Mouse (Mus musculus) midbrain, embryonic 10.5 days (tissue): ENCODE measurements at regions not wholly inside any gene's neighbourhood (a gene's known extent, or its start where the extent isn't known, plus 50 kb on each side); places are given as distances from the start of the nearest gene placed in this dataset.
A peak's percentile ranks its signal among the peaks of the same experiment; 100 is the strongest.

ENCODE experiments used
- DNase-seq: peaks from one replicate; pipeline ENCODE4 v3.0.0-alpha.2; 2017; ENCODE audit warnings: low spot score
- H3K27ac ChIP-seq: fragments of 300-500 bp; sonication (generic); replicated peaks from 2 replicates; pipeline ENCODE4 v1.5.1; 2016; ENCODE audit warnings: mild to moderate bottlenecking
- H3K27me3 ChIP-seq: fragments of 300-500 bp; sonication (generic); 2 replicates; pipeline ENCODE4 v1.6.1; 2016; ENCODE audit warnings: low read depth, mild to moderate bottlenecking; ENCODE audit not compliant: poor library complexity, severe bottlenecking
- H3K36me3 ChIP-seq: fragments of 300-500 bp; sonication (generic); 2 replicates; pipeline ENCODE4 v1.6.1; 2016; ENCODE audit warnings: mild to moderate bottlenecking, moderate library complexity
- H3K4me1 ChIP-seq: fragments of 300-500 bp; sonication (generic); 2 replicates; pipeline ENCODE4 v1.6.1; 2016
- H3K4me3 ChIP-seq: fragments of 300-500 bp; sonication (generic); 2 replicates; pipeline ENCODE4 v1.5.1; 2016; ENCODE audit warnings: mild to moderate bottlenecking, moderate library complexity
- H3K9me3 ChIP-seq: fragments of 300-500 bp; sonication (generic); replicated peaks from 2 replicates; pipeline ENCODE4 v1.6.1; 2016; ENCODE audit warnings: mild to moderate bottlenecking
- WGBS: fragments of 180-500 bp; shearing (Covaris S2); methylation state at CpG from one replicate; pipeline ENCODE4 v1.1.7; 2016; 5-methylcytosine and 5-hydroxymethylcytosine counted together

DNA sequence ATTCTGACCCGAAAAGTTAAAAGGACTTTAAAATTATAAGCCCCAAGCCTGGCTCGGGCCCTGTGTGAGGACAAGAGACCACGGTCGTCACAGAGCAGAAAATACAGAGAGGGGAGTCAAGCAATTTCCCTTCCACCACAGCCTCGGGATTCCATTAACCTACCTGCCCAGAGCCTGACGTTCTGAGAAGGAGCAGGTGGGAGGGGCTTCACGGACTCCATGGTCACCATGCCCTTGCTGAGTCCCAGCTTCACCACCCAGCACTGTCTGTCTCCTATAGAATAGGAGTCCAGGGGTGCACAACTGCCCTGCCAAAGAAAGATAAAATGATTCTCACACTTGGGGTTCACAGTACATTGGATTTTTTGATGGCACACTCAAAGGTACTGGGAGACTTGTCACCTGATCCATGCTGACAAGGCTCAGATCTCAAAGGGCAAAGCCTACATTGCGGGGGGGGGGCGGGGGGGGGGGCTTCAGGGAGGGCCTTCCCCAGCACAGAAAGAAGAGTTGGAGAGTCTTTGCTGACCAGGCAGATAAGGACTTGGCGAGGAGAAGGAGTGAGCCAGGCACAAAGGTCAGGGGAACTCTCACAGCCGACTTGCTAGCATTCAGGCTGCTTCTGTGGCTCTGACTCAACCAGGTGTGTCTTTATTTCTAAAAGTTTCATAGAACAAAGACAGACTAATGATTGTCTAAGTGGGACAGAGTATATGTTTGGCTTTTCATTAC, 166.1 kb downstream of the Ptpru start:
- no peaks in the 10 kb centered on the region for H3K36me3 ChIP-seq
- no peaks in the 10 kb centered on the region for H3K4me1 ChIP-seq
- WGBS, result 67% methylated on average over 11 of the region's 11 CpGs
- no peak overlapping the region for H3K27ac ChIP-seq
- no peaks in the 10 kb centered on the region for H3K27me3 ChIP-seq
- no peak for DNase-seq
- H3K4me3 ChIP-seq, result no peak overlapping the region
- no peaks in the 10 kb centered on the region for H3K9me3 ChIP-seq

- H3K27ac ChIP-seq, result no peak overlapping the region
- no peaks in the 10 kb centered on the region for H3K36me3 ChIP-seq
- H3K27me3 ChIP-seq, result no peaks in the 10 kb centered on the region
- no peaks in the 10 kb centered on the region for H3K9me3 ChIP-seq
- WGBS, result 85% methylated on average over 7 of the region's 7 CpGs
- DNase-seq, result no peak
- H3K4me3 ChIP-seq, result no peak overlapping the region
- no peaks in the 10 kb centered on the region for H3K4me1 ChIP-seq
Measured at GRCm38 (mm10) chr4:131677966-131678365, 160.1 kb downstream of the Ptpru start.

DNA sequence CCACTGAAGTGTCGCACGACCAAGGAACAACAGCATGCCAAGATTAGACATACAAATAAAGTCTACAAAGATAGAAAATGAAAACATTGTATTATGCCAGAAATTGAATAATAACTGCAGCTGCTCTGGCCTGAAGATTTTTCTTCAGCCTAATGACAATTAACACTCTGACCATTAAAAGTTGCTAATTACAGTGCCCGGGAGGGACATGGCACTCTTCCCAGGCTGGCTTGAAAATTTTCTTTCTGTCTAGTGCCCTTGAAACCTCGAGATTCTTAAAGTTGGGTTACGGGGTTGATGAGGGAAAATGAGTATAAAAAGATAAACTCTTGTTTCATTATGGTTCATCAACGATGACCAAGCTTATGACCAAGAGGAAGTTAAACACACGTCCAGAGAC, 154.9 kb downstream of the Ptpru start:
- H3K27me3 ChIP-seq, result no peaks in the 10 kb centered on the region
- DNase-seq, result no peak
- H3K9me3 ChIP-seq, result 0 out of 2 replicates have a peak, but pooled peaks cover 4% of the 10 kb centered on the region
- H3K4me3 ChIP-seq, result no peak overlapping the region
- H3K27ac ChIP-seq, result no peak overlapping the region
- H3K36me3 ChIP-seq, result no peaks in the 10 kb centered on the region
- WGBS, result 91% methylated on average over 7 of the region's 7 CpGs
- no peaks in the 10 kb centered on the region for H3K4me1 ChIP-seq

DNA sequence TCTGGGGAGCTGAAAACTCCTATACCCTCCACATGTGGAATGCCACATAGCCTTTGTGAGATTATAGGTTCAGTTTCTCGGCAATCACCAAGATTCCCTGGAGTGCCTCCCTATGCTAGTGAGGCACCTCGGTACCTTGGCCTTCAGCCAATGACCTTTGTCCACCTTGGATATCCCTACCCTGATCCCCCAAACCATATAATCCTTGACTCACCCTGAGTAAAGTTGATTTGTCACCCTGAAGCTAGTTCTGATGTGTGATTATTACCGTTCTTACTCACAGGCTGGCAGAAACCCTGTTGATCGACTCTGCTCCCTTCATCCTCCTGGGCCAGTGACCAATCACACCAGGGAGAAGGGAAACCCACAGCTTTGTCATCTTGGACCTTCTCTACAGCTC, 152.5 kb downstream of the Ptpru start:
- DNase-seq, result no peak
- no peaks in the 10 kb centered on the region for H3K27me3 ChIP-seq
- H3K4me1 ChIP-seq, result no peaks in the 10 kb centered on the region
- no peak overlapping the region for H3K4me3 ChIP-seq
- 0 out of 2 replicates have a peak, but pooled peaks cover 4% of the 10 kb centered on the region for H3K9me3 ChIP-seq
- H3K36me3 ChIP-seq, result no peaks in the 10 kb centered on the region
- 95% methylated on average over 4 of the region's 4 CpGs for WGBS
- H3K27ac ChIP-seq, result no peak overlapping the region

DNA sequence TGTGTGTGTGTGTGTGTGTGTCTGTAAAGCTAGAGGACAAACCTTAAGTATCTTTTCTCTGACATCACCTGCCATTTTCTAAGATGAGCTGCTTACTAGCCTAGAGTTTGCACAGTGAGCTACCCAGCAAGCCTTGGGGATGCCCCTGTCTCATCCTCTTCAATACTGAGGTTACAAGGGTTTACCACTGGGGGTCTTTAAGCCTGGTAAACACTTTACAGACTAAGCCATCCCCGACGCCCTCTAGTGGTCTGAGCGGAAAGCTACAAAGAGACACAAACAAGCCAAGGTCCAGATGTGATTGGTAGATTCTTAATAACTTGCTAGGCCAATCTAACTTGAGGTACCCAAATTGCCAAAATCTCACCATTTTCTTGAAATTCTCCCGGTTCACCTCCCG, 143.9 kb downstream of the Ptpru start:
- Histone ChIP-seq H3K27ac (no peak overlapping the region), H3K4me1 (0 out of 2 replicates have a peak, but pooled peaks cover 4% of the 10 kb centered on the region), H3K36me3 (no peaks in the 10 kb centered on the region), H3K27me3 (no peaks in the 10 kb centered on the region), H3K9me3 (no peaks in the 10 kb centered on the region), H3K4me3 (no peak overlapping the region)
- peak; percentile 58 for DNase-seq
- 7% methylated on average over 5 of the region's 5 CpGs for WGBS

GRCm38 (mm10) chr4:131695941-131696912, 141.9 kb downstream of the Ptpru start:
- no peak for DNase-seq
- 81% methylated on average over 26 of the region's 26 CpGs for WGBS
- no peaks in the 10 kb centered on the region for H3K27me3 ChIP-seq
- H3K4me3 ChIP-seq, result no peak overlapping the region
- 0 out of 2 replicates have a peak, but pooled peaks cover 4% of the 10 kb centered on the region for H3K4me1 ChIP-seq
- H3K36me3 ChIP-seq, result no peaks in the 10 kb centered on the region
- no peaks in the 10 kb centered on the region for H3K9me3 ChIP-seq
- no peak overlapping the region; the same call in 1 of the 2 replicates for H3K27ac ChIP-seq
